Mouse (Mus musculus): ENCODE results near the gene Gstt1. TPM values are rescaled to one million over a fixed set of nuclear protein-coding genes. Genes with fewer than 3 reads are reported as not detected.
"Not testable (repeated sequence)": the region's sequence is repeated elsewhere in the genome, so short reads cannot be mapped to it uniquely, and the experiment has no call there.

Gene Gstt1
- polyA plus RNA-seq, 1 experiment from 2014 or later, result 13.5 TPM

DNA sequence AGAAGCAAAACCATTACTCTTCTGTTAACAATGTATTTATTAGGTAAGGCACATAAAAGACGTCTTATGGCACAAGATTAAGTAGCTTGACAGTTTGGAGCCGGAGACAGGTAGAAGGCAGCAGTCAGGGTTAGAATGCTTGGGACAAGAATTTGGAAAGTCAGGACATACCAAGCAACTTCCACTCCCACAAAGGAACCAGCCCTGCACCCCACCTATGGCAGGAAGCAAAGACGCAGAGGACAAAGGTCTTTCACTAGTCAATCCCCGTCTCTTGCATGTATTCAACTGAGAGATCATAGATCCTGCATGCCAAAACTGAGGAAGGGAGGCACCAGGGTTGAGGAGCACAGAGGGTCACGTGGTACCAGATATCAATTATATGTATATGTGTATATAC is 24.3 kb downstream of the Gstt1 start:
- Histone ChIP-seq H3K9ac (ENCODE audit: low read length) (no peak overlapping the region), H3K4me2 (ENCODE audit: low read length) (no peak overlapping the region), H3K4me1 (ENCODE audit: control insufficient read depth in 2 of 2, insufficient read depth in 2 of 2, low read length in 2 of 2) (peaks cover 6 to 8% of the 10 kb centered on the region in 2 experiments; a peak in 2 of 4 replicates), H3K36me3 (ENCODE audit: control insufficient read depth, insufficient read depth, low read length) (no peaks in the 10 kb centered on the region), H3K4me3 (ENCODE audit: control insufficient read depth in 1 of 2, insufficient read depth in 1 of 2, low read depth in 1 of 2, low read length in 2 of 2) (no peak overlapping the region), H3K27ac (replicated peaks in 1 of 2; ENCODE audit: control insufficient read depth in 1 of 2, insufficient read depth in 1 of 2, low read depth in 2 of 2, low read length in 2 of 2) (no peak overlapping the region), H3K9me3 (ENCODE audit: control insufficient read depth, low read length) (no peaks in the 10 kb centered on the region), H3K27me3 (ENCODE audit: control insufficient read depth, insufficient read depth, low read length) (0 out of 2 replicates have a peak, but pooled peaks cover 3% of the 10 kb centered on the region)
- no peak for ATAC-seq (ENCODE audit: insufficient number of reproducible peaks, insufficient read depth, low FRiP score, low read depth)
- 85% methylated on average over 5 of the region's 5 CpGs for WGBS

GRCm38 (mm10) chr10:75772795-75773664 is 25.4 kb downstream of the Gstt1 start, which contains the start of gene Ddt:
TSS of gene Ddt (minus strand) at chr10:75773414.
- peak within 1 kb of the TSS; percentile 53 to 81 for H3K4me3 ChIP-seq (ENCODE audit: control insufficient read depth in 1 of 2, insufficient read depth in 1 of 2, low read depth in 1 of 2, low read length in 2 of 2)
- H3K27me3 ChIP-seq (ENCODE audit: control insufficient read depth, insufficient read depth, low read length), result no peaks in the 10 kb centered on the region
- under 1% methylated on average over 45 of the region's 47 CpGs for WGBS
- H3K9ac ChIP-seq (ENCODE audit: low read length), result peak within 1 kb of the TSS; percentile 71
- H3K27ac ChIP-seq (replicated peaks in 1 of 2; ENCODE audit: control insufficient read depth in 1 of 2, insufficient read depth in 1 of 2, low read depth in 2 of 2, low read length in 2 of 2), result 0 out of 4 replicates have a peak within 1 kb of the TSS, but pooled peaks of 1 of the 2 experiments have one; percentile 49
- H3K9me3 ChIP-seq (ENCODE audit: control insufficient read depth, low read length), result no peaks in the 10 kb centered on the region
- H3K4me1 ChIP-seq (ENCODE audit: control insufficient read depth in 2 of 2, insufficient read depth in 2 of 2, low read length in 2 of 2), result peaks cover 6 to 8% of the 10 kb centered on the region in 2 experiments; a peak in 2 of 4 replicates
- ATAC-seq (ENCODE audit: insufficient number of reproducible peaks, insufficient read depth, low FRiP score, low read depth), result peak; percentile 85
- peak within 1 kb of the TSS; percentile 91 for H3K4me2 ChIP-seq (ENCODE audit: low read length)
- no peaks in the 10 kb centered on the region for H3K36me3 ChIP-seq (ENCODE audit: control insufficient read depth, insufficient read depth, low read length)

DNA sequence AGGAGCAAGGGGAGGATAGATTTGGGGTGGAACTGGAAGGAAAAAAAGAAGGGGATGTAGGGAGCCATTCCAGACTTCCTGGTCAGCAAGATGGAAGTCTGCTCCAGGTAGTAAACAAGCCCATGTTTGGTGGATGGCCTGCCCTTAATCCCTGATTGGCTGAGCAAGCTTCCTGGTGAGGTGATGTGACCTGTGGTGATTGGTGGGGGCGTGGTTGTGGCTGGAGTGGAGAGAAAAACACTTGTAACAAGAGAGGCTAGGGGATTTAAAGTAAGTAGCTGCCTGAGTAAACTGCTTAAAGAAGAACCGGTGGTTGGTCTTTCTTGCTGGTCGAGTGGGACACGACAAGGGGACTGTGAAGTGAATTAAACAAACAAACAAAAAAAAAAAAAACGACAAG is 30.6 kb downstream of the Gstt1 start:
- H3K4me2 ChIP-seq (ENCODE audit: low read length); ATAC-seq (ENCODE audit: insufficient number of reproducible peaks, insufficient read depth, low FRiP score, low read depth); H3K9me3 ChIP-seq (ENCODE audit: control insufficient read depth, low read length); H3K36me3 ChIP-seq (ENCODE audit: control insufficient read depth, insufficient read depth, low read length); H3K9ac ChIP-seq (ENCODE audit: low read length); H3K27ac ChIP-seq (replicated peaks in 1 of 2; ENCODE audit: control insufficient read depth in 1 of 2, insufficient read depth in 1 of 2, low read depth in 2 of 2, low read length in 2 of 2); H3K4me3 ChIP-seq (ENCODE audit: control insufficient read depth in 1 of 2, insufficient read depth in 1 of 2, low read depth in 1 of 2, low read length in 2 of 2); H3K27me3 ChIP-seq (ENCODE audit: control insufficient read depth, insufficient read depth, low read length): not testable (repeated sequence)
- 31% methylated on average over 5 of the region's 5 CpGs for WGBS
- peaks cover 4 to 14% of the 10 kb centered on the region in 2 experiments; a peak in 2 of 4 replicates for H3K4me1 ChIP-seq (ENCODE audit: control insufficient read depth in 2 of 2, insufficient read depth in 2 of 2, low read length in 2 of 2)

GRCm38 (mm10) chr10:75766856-75767255 is 31.5 kb downstream of the Gstt1 start:
- Histone ChIP-seq H3K4me1 (ENCODE audit: control insufficient read depth in 2 of 2, insufficient read depth in 2 of 2, low read length in 2 of 2) (peaks cover 0 to 8% of the 10 kb centered on the region in 2 experiments; a peak in 1 of 4 replicates), H3K9me3 (ENCODE audit: control insufficient read depth, low read length) (no peaks in the 10 kb centered on the region), H3K4me2 (ENCODE audit: low read length) (no peak overlapping the region), H3K4me3 (ENCODE audit: control insufficient read depth in 1 of 2, insufficient read depth in 1 of 2, low read depth in 1 of 2, low read length in 2 of 2) (no peak overlapping the region), H3K36me3 (ENCODE audit: control insufficient read depth, insufficient read depth, low read length) (no peaks in the 10 kb centered on the region; the same call in 1 of the 2 replicates), H3K27ac (replicated peaks in 1 of 2; ENCODE audit: control insufficient read depth in 1 of 2, insufficient read depth in 1 of 2, low read depth in 2 of 2, low read length in 2 of 2) (no peak overlapping the region), H3K27me3 (ENCODE audit: control insufficient read depth, insufficient read depth, low read length) (no peaks in the 10 kb centered on the region), H3K9ac (ENCODE audit: low read length) (no peak overlapping the region)
- 86% methylated on average over 6 of the region's 6 CpGs for WGBS
- no peak for ATAC-seq (ENCODE audit: insufficient number of reproducible peaks, insufficient read depth, low FRiP score, low read depth)

DNA sequence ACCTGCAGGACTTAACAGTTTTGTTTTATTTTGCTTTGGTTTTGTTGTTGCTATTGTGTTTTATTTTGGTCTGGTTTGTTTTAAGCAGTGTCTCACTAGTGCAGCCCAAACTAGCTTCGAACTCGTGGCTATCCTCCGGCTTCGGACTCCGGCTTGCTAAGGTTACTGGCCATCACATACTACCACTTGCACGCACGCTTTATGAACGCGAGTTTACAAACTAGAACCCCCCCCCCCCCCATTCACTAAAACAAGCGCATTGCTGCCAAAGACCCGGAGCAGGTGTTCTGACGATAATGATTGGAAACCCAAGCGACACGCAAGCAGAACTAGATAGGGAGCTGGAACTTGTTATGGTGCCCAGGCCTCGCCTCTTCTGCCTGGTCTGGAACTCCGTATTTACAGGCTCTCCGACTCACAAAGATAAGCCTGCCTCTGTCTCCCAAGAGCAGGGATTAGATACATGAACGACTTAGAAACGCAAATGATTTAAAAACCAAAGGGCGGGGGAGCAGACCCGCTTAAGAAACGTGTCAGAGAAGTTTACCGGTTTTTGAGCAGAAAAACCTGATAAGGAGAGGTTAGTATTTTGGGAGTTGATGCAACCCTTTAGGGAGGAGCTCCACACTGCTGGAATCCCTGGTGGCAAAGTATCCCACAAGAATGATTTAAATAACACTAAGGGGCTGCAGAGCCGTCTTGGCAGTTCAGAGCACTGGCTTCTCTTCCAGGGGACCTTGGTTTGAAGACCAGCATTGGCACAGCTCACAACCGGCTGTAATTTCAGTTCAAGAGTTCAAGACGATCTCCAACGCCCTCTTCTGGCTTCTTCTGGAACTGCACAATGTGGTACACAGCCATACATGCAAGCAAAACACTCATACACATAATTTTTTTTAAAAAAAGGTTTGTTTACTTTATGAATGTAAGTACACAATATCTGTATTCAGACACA is 33.6 kb downstream of the Gstt1 start:
- Histone ChIP-seq H3K4me2 (ENCODE audit: low read length) (peak overlapping the region; percentile 82), H3K27me3 (ENCODE audit: control insufficient read depth, insufficient read depth, low read length) (no peaks in the 10 kb centered on the region), H3K9me3 (ENCODE audit: control insufficient read depth, low read length) (no peaks in the 10 kb centered on the region), H3K9ac (ENCODE audit: low read length) (peak overlapping the region; percentile 81), H3K36me3 (ENCODE audit: control insufficient read depth, insufficient read depth, low read length) (peaks cover 7% of the 10 kb centered on the region), H3K4me1 (ENCODE audit: control insufficient read depth in 2 of 2, insufficient read depth in 2 of 2, low read length in 2 of 2) (peaks cover 0 to 8% of the 10 kb centered on the region in 2 experiments; a peak in 1 of 4 replicates), H3K4me3 (ENCODE audit: control insufficient read depth in 1 of 2, insufficient read depth in 1 of 2, low read depth in 1 of 2, low read length in 2 of 2) (peak overlapping the region; percentile 77 to 90), H3K27ac (replicated peaks in 1 of 2; ENCODE audit: control insufficient read depth in 1 of 2, insufficient read depth in 1 of 2, low read depth in 2 of 2, low read length in 2 of 2) (peak overlapping the region; percentile 18 to 59; a peak in 2 of 4 replicates)
- WGBS, result under 1% methylated on average over 27 of the region's 27 CpGs
- no peak for ATAC-seq (ENCODE audit: insufficient number of reproducible peaks, insufficient read depth, low FRiP score, low read depth)

GRCm38 (mm10) chr10:75763682-75764518 is 34.5 kb downstream of the Gstt1 start, which contains the start of gene Cabin1:
TSS of gene Cabin1 (minus strand) at chr10:75764341.
- WGBS, result under 1% methylated on average over 61 of the region's 61 CpGs
- H3K9me3 ChIP-seq (ENCODE audit: control insufficient read depth, low read length), result no peaks in the 10 kb centered on the region
- H3K4me2 ChIP-seq (ENCODE audit: low read length), result peak within 1 kb of the TSS; percentile 82
- peak within 1 kb of the TSS; percentile 81 for H3K9ac ChIP-seq (ENCODE audit: low read length)
- H3K4me3 ChIP-seq (ENCODE audit: control insufficient read depth in 1 of 2, insufficient read depth in 1 of 2, low read depth in 1 of 2, low read length in 2 of 2), result peak within 1 kb of the TSS; percentile 77 to 90
- ATAC-seq (ENCODE audit: insufficient number of reproducible peaks, insufficient read depth, low FRiP score, low read depth), result peak; percentile 97
- H3K4me1 ChIP-seq (ENCODE audit: control insufficient read depth in 2 of 2, insufficient read depth in 2 of 2, low read length in 2 of 2), result peaks cover 0 to 8% of the 10 kb centered on the region in 2 experiments; a peak in 1 of 4 replicates
- peaks cover 7% of the 10 kb centered on the region for H3K36me3 ChIP-seq (ENCODE audit: control insufficient read depth, insufficient read depth, low read length)
- peak within 1 kb of the TSS; percentile 38 to 59 for H3K27ac ChIP-seq (replicated peaks in 1 of 2; ENCODE audit: control insufficient read depth in 1 of 2, insufficient read depth in 1 of 2, low read depth in 2 of 2, low read length in 2 of 2)
- no peaks in the 10 kb centered on the region for H3K27me3 ChIP-seq (ENCODE audit: control insufficient read depth, insufficient read depth, low read length)
